Mouse (Mus musculus): ENCODE measurements around the gene Hoxd4. TPM values are rescaled to one million over a fixed set of nuclear protein-coding genes. Genes with fewer than 3 reads are reported as not detected.

Gene Hoxd4
- polyA plus RNA-seq, 1 experiment = not detected

DNA sequence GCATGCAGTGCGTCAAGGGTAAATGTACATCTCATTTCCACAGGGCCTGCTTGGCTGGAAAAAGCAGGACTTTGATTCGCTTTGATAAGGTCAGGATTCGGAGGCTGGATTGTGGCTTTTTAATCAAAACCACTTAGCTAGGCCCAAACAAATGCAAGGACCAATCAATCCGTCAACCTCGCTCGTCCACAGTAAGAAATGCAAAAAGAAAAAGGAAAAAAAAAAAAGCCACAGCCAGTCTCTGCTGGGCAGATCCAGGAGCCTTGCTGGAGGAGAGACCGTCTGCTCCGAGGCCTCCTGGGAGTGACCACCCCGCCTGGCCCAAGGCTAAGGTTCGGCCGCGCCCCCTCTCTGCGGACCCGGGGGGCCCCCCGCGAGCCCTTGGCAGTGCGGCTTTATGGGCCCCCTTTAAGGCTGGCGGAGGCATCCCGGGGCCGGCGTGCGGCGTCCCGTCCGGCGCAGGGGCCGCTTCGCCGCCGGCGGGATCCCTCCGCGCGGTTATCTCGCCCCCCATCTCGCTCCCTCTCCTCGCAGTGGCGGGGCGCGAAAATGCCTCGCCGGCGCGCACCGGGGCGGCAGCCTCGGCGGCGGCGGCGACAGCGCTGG lies 7.2 kb upstream of the Hoxd4 start, which contains the start of gene Hoxd8:
Hoxd8 (plus strand) TSS at position 223 of the 606 bp plus-strand sequence.
- no peak for DNase-seq (ENCODE audit: extremely low spot score in 1 of 2, low spot score in 1 of 2)

DNA sequence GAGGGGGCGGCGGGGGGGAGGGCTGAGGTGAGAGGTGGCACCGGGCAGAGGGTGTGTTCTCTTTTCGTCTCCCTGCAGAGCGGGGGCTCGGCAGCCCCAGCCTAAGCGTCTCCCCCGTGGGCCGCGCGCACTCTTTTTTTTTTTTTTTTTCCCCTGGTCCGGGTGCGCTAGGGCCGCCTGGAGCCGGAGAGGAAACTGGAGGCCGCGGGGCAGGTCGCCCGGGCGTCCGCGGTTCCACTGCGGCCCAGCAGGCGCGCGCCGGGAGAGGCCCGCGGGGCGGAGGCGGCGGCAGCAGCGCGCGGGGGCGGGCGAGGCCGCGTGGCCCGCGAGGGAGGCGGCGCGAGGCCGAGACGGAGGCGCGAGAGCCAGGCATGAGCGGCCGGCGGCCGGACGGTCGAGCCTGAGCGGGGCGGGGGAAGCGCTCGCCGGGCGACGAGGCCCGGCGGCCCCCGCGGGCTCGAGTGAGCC lies 6.7 kb upstream of the Hoxd4 start:
- no peak for DNase-seq (ENCODE audit: extremely low spot score in 1 of 2, low spot score in 1 of 2)

DNA sequence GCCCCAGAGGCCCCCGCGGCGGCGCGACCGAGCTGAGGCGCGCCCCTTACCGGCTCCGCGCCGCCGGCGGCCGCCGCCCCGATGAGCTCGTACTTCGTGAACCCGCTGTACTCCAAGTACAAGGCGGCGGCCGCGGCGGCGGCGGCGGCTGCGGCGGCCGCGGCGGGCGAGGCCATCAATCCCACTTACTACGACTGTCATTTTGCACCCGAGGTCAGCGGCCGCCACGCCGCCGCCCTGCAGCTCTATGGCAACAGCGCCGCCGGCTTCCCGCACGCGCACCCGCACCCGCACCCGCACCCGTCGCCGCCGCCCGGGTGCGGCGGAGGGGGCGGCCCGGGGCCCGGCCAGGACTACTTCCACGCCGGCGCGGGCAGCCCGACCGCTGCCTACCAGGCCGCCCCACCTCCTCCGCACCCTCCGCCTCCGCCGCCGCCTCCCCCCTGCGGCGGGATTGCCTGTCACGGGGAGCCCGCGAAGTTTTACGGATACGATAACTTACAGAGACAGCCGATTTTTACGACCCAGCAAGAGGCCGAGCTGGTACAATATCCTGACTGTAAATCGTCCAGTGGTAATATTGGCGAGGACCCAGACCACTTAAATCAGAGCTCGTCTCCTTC lies 6.2 kb upstream of the Hoxd4 start:
- no peak for DNase-seq (ENCODE audit: extremely low spot score in 1 of 2, low spot score in 1 of 2)

DNA sequence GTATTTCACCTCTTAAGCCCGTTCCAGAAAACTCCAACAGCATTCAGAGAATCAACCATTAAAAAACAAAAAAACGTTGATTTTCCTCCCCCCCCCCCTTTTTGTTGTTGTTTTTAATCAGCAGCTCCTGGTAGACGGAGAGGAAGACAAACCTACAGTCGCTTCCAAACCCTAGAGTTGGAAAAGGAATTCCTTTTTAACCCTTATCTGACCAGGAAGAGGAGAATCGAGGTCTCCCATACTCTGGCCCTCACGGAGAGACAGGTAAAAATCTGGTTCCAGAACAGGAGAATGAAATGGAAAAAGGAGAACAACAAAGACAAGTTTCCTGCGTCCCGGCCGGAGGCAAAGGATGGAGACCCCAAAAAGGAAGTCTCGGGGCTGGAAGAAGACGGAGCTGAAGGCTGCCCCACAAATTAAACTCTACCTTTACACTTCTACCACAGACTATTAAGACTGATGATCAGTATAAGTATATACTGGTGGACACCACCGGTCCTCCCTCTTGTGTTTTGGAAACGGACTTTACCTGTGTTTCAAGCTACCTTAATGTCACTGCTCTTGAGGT lies 5.3 kb upstream of the Hoxd4 start:
- DNase-seq (ENCODE audit: extremely low spot score in 1 of 2, low spot score in 1 of 2) = no peak

DNA sequence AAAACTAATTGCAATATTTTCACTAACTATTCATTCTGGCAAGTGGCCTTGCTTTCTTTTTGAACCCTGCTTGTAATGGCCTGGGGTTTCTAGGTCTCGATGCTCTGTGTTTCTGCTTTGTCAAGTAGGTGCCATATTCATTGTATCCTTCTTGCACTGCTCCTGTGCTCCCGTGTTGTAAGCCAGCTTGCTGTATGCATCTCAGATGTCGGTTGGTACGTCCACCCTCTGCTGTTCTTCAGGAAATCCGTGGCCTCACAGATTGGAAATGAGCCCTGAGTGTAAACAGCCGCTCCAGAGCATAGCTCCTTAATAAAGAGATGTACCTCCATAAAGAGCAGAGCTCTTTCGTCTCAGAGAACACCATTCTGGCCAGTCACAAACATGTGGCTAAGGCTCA lies 4.1 kb upstream of the Hoxd4 start:
- DNase-seq (ENCODE audit: extremely low spot score in 1 of 2, low spot score in 1 of 2) = no peak

DNA sequence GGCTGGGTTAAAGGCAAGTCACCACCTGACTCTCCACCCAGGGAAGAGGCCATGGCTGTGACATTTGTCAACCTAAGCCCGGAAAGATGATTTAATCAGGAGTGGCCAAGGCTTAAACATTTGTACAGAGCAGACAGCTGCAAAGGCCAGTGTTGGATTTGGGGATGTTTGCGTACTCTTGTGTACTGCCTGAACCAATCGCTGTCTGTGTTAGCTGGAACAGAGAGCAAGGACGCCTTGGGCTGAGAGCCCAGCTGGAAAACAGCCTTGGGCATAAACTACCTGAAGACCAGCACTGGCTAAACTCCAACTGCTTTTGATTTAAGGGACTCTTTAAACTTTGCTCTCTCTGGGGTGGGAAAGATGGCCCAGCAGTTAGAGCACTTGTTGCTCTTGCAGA lies 3.1 kb upstream of the Hoxd4 start:
- no peak for DNase-seq (ENCODE audit: extremely low spot score in 1 of 2, low spot score in 1 of 2)

DNA sequence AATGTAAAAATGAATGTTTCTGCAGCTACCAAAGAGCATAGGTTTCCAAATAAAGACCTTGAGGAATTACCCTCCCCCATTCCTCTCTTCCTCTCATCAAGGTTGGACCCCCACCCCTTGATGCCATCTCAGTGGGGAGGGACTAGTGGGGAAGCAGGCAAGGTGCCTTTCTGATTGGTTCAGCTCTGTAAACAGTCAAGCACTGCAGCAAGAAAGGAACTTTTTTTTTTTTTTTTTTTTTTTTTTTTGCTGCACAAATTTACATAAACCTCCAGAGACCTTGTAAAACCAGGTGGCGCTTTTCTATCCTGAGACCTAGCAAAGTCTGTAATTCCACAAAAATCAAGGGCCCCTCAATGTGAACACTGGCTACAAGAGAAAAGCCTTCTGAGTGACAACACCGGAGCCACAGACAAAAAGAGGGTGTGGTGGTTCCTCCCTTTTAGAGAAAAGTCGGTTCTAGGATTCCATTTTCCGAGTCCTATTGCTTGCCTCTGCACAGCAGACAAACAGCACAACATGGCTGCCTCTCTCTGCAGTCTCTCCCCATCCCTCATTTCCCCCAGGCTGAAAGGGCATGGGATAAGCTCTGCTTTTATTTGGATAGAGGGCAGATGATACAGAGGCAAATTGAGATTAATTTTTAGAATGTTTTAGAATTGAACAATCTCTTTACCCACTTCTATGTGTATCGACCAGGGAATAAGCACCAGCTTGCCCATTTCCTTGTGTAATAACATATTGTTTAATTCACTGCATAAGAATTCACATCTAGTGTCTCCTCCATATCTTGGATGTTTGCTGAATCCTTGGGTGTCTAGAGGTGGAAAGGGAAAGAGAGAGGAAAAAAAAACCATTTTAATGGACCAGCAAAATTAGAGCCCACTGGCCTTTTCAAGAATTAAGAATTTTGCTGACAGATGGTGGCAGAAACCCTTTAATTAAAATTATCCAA lies 2.0 kb upstream of the Hoxd4 start:
- no peak for DNase-seq (ENCODE audit: extremely low spot score in 1 of 2, low spot score in 1 of 2)

DNA sequence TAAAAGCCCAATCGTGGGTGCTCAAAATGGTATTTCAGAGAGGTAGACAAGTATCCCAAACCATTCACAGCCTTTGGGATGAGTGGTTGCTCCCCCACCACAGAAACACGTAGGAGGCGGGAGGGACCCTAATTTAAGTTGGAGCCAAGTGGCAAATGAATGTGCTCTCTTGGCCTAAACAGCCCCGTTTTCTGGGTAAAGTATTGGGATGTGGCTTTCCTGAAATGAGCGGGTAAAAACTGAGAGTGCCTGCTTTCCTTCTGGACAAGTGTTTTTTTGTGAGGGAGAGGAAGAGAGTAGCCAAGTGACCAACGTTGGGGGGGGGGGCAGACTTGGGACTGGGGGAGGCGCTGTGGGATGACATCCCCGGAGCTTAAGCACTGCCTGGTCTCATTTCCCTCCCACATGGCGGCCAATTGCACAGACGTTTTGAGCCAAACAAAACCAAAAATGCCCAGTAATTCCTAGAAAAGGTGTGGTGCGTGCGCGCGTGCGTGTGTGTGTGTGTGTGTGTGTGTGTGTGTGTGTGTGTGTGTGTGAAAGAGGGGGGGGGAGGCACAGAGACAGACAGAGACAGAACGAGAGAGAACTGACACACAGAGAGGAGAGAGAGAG lies 693 bp upstream of the Hoxd4 start:
- DNase-seq (ENCODE audit: extremely low spot score in 1 of 2, low spot score in 1 of 2) = no peak

DNA sequence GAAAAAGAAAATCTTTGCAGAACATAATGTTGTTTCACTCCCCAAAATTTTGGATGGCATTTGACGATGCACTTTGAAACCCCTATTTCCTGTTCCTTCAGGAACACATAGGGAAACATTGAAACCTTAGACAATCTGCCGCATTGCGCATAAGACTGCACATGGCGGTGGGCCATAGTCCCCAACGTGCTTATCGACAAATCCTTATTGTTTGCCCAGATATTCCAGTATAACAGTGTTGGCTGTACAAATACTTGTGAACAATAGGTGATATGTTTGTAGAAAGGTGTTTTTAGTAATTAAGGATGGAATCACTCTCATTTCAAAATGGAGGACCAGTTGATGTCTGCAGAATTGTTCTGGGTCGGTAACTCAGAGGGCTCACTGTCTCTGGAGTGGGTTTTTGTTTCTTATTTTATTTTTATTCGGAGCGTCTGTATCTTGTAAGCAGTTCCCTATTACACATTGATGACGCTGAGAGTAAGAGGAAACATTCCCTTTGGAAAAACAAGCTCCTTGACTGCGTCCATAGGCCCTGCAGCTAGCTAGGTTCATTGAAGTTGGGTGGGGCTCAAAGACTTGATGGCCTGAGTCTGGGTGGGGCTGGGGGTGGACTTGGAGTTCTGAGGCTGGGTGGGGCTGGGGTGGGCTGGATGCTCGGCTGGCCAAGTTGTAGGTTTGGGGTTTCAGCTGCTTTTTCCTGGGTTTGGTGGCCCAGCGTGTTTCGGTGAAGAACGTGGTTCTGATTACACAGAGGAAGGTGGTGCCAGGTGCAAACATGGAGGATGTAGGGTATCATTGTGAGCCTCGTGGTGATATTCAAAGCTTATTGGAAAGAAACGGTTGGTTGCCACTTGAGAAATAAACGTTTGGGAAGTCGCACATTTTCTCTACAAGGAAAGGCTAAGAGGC lies 1.8 kb downstream of the Hoxd4 start:
- DNase-seq (ENCODE audit: extremely low spot score in 1 of 2, low spot score in 1 of 2) = no peak

DNA sequence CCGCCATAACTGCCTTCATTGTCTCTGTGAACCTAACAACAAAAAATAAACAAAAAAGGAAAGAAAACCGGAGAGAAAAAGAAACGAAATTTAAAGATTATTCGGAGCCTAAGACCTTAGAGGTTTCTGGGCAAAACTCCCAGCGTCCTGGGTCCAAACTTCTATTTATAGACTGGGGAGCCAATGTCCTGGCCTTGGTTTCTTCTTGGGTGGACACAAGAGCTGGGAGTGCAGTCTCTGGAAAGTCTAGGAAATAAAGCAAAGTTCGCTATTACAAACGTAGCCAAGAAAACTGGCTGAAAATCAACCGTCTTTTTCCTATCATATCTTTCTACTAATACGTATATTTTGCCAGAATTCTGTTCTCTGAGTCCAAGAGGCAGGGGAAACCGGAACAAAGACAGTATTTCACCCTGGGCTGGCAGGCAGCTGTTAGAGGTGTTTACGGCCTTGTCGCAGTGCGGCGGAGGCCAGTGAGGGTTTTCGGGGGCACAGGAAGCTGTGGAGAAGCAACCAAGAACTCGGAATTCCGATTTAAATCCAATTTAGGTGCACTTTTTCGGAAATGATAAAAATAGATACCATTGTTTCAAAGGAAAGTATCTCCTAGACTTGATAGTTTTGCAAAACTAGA lies 2.5 kb downstream of the Hoxd4 start:
- DNase-seq (ENCODE audit: extremely low spot score in 1 of 2, low spot score in 1 of 2) = no peak

DNA sequence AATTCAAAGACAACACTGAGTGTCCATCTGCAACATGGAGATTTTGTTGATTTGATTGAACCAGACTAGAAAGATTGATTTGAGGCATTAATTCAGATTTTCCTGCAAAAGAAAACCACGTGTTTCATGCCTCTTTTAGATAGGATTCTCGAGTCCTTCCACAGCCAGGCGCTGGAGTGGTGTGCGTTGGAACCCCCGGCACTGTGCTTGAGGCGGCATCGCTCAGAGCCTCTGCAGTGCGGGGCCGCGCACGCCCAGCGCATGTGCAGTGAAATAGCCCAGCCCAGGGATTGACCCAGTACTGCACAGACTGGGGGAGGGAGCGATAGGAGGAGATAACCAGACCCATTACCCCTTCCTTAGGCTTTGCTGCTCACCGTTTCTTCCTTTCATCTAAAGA lies 3.2 kb downstream of the Hoxd4 start:
- no peak for DNase-seq (ENCODE audit: extremely low spot score in 1 of 2, low spot score in 1 of 2)

DNA sequence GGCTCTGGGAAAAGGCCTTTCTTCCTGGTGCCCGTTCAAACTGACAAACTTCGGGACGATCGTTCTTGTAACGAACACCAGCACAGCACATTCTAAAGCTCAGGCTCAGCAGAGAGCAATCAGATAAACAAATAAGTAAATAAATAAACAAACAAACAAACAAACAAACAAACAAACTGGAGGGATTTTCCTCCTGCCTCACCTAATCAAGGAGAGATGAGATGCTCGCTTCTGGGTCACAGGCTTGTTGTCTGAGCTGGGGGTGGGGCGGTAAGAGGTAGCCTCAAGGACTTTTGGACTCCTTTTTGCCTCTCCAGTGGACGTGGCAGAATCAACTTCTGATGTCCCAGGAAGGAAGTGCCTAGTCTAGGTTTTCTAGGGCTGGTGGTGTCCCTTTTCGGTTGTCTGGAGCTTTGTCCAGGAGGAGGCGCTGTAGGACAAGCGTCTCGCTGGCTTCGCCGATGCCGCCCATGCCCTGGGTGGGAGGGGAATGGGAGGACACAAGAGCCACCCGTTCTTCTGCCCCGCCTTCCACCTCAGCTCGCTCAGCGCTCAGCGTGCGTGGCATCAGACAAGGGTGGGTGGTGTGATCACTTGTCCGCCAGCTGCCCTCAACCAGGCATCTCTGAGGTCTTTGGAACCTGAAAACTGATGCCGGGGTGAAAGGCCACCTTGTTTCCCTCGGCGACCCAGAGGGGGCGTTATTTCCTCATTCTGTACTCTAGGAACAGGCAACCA lies 3.9 kb downstream of the Hoxd4 start:
- peak; percentile 22 to 88 for DNase-seq (ENCODE audit: extremely low spot score in 1 of 2, low spot score in 1 of 2)

DNA sequence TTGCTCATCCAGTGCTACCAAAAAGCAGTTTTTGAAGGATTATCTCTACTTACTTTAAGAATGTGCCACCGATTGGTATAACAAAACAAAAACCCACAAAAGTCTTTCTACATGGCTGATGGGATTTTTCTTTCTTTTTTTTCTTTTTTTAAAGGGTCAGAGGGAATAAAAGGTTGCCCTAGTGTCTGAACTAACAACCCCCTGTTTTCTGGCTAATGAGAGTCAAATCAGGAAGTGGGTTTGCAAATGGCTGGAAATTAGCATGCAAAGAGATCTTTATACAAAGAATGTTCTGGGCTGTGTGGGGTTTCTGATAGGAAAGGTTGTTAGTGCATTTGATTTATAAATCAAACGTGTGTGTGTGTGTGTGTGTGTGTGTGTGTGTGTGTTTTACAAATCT lies 8.7 kb downstream of the Hoxd4 start:
- DNase-seq (ENCODE audit: extremely low spot score in 1 of 2, low spot score in 1 of 2) = no peak

DNA sequence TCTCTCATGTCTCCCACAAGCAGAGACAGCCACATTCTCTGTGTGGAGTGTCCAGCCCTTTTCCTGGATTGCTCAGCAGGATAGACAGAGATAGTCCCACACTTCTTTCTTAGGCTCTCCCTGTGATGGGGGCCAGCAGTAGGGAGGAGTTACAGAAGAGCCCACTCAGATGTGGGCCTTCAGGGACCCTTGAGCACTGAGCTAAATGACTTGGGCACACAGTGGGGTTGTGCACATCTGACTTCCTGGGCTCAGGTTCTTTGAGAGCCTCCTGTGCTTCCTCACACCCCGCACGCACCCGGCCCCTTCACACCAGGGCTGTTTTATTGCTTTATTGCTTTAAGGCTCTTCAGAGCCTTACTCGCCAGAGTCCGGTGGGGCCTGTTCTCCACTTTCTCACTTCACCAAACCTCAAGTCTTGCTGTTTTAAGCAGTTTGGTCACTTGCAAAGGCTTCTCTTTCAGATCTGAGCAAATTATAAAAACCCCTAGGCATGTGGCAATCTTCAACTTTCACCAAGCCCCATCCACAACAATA lies 9.3 kb downstream of the Hoxd4 start:
- DNase-seq (ENCODE audit: extremely low spot score in 1 of 2, low spot score in 1 of 2) = no peak

DNA sequence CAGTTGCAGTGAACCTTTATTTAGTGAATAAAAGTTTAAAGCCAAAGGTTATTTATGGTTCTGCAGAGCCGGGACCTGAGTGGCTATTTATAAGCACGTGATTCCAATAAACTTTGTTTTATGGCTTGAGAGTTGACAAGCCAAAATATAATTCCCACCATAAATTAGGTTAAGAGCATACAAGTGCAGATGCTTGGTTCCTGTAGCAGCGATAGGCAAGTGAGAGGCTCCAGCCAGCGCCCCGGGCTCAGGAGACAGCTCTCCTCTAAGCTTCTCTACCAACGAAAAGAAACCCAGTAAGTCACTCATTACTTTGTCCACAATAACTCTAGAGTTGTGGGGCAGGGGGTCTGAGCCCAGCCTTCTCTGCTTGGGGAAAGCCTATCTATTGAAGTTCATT lies 10.2 kb downstream of the Hoxd4 start:
- DNase-seq (ENCODE audit: extremely low spot score in 1 of 2, low spot score in 1 of 2) = no peak

DNA sequence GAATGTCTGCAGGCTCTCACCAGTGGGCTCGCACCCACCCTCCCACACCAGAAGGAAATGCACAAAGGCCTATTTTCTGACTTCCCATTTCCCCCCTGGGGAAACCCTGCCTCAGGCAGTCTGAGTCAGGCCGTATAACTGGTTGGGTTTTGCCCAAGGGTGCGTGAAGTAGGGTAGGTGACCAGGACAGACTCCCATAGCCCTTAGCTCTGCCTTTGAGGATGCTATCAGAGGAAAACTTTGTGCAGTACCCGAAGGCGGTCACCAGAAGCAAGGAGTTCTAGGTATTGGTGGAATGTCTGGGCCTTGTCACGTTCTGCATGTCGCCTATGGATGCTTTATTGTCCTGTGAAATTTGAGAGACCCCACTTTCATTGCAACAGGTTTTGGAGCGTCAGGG lies 11.2 kb downstream of the Hoxd4 start:
- no peak for DNase-seq (ENCODE audit: extremely low spot score in 1 of 2, low spot score in 1 of 2)

DNA sequence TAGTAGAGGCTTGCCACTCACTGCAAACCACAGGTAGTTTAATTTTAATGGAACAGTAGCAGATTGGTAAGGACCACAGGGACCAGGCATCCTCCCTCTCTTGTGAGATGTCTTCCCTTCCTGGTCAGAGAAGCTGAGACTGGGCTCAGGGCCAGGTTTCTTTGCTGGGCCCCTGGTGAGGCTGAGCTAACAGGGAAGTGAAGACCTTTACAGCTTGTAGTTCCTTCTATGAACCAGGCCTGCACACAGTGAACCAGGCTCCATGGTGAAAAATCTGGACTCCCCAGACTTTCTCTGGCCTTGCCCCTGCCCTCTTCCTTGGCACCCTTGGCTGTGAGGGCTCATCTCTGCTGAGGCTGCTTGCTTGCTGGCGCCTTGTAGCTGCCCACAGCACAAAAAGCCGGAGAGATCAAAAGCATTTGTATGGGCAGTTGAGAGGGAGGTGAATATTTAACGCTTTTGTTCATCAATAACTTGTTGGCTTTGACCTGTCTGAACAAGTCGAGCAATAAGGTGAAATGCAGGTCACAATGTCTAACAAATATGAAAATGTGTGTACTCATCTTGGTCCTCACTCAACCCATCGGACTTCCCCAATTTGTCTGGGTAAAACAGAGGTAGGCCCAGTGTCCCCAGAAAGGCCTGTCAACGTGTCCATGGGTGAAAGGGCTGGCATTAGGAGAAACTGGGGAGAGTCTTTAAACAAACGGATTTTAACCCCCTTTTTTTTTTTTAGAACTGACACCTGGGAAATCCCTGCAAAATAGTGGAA lies 12.7 kb downstream of the Hoxd4 start:
- DNase-seq (ENCODE audit: extremely low spot score in 1 of 2, low spot score in 1 of 2) = no peak

DNA sequence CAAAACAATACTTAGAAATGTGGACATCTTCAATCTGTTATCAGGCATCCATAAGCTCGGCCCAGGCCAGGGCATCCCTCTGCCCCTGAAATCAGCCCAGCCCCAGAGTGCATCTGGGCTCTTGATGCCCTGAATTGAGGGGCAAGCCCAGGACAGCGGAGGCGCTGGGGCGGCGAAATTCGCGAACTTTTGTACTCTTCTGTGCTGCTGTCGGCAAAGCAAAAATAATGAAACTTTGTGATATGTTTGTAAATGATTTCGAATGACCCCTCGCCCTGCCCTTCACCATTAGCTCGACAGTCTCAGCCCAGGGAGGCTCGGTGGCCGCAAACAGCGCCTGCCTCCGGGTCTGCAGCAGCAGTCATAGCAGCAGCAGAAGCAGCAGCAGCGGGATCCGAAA lies 13.4 kb downstream of the Hoxd4 start:
- no peak for DNase-seq (ENCODE audit: extremely low spot score in 1 of 2, low spot score in 1 of 2)

Data from frontal cortex, adult 2 months (tissue).